Mouse (Mus musculus) retina, embryonic 14.5 days (tissue): ENCODE data around the gene Egfl6.

Source experiments
- DNase-seq: peaks from one replicate; pipeline ENCODE4 v3.0.0-alpha.2; 2015; ENCODE audit warnings: low spot score

Egfl6 gene

GRCm38 (mm10) chrX:166584947-166585824 lies at the start of gene Egfl6:
Gene Egfl6, minus strand, starts transcription at chrX:166585720.
- DNase-seq = peak; percentile 26

GRCm38 (mm10) chrX:166626866-166627570 lies 41.5 kb upstream of the Egfl6 start:
- peak; percentile 9 for DNase-seq

GRCm38 (mm10) chrX:166626174-166626573 lies 40.7 kb upstream of the Egfl6 start:
- DNase-seq = no peak

GRCm38 (mm10) chrX:166623176-166623575 lies 37.7 kb upstream of the Egfl6 start:
- DNase-seq = no peak

- DNase-seq = peak; percentile 30
Observed at GRCm38 (mm10) chrX:166621560-166622301, 36.2 kb upstream of the Egfl6 start.

DNA sequence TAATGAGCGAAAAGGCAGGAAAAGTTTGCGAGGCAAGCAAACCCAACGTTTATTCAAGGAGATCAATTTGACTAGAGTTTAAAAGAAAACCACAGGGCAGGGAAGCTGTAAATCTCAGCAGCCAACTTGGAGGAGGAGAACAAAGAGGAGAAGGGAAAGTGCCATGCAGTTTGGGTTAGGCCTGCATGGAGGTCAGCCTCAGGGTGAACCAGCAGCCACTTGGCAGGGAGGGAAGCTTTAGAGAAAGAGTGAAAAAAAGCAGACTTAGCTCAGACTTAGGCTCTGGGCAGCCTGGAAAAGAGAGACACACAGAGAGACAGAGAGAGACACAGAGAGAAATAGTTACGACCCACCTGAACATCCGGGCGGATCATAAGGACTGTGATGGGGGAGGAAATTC lies 35.4 kb upstream of the Egfl6 start:
- no peak for DNase-seq

DNA sequence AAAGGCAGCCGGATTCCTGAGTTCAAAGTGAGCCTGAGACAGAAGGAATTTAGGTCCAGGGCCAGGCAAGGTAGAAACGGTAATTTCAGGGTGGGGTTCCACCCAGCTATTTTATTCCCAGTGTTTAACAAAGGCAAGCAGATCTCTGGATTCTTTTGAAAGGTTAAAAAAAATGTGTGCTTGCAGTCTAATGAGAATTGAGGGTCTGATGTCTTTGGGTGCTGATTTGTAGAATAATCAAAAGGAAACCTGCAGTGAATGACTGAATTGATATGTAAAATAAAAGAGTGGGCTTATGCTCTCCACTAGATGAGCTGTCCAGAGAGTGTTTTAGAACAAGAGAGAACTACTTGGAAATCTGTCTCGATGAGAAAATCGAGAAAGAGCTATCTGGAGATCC lies 33.6 kb upstream of the Egfl6 start:
- no peak for DNase-seq

GRCm38 (mm10) chrX:166615191-166615590 lies 29.7 kb upstream of the Egfl6 start:
- DNase-seq = no peak

GRCm38 (mm10) chrX:166576111-166576510 lies 9.4 kb downstream of the Egfl6 start:
- DNase-seq = no peak

- no peak for DNase-seq
Observed at GRCm38 (mm10) chrX:166565983-166566382, 19.5 kb downstream of the Egfl6 start.

- no peak for DNase-seq
Observed at GRCm38 (mm10) chrX:166565401-166565800, 20.1 kb downstream of the Egfl6 start.

DNA sequence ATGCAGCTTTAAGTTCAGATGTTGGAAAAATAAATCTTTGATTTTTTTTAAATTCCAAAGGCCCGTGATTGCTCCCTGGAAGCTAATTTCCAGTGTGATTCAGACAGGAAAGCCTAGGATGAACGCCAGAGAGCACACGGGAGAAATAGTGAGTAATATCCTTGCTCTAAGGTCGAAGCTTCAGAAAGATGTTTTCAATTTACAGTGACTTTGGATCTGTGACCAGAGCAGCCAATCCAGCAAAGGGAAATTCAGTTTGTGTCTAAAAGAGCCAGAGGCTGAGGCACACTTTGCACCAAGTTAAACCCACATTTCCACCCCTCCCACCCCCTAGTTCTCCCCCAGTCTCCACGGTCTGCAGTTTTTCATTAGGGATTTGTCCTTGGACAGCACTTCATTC lies 20.6 kb downstream of the Egfl6 start:
- DNase-seq = no peak

GRCm38 (mm10) chrX:166559333-166559732 lies 26.2 kb downstream of the Egfl6 start:
- DNase-seq = no peak

DNA sequence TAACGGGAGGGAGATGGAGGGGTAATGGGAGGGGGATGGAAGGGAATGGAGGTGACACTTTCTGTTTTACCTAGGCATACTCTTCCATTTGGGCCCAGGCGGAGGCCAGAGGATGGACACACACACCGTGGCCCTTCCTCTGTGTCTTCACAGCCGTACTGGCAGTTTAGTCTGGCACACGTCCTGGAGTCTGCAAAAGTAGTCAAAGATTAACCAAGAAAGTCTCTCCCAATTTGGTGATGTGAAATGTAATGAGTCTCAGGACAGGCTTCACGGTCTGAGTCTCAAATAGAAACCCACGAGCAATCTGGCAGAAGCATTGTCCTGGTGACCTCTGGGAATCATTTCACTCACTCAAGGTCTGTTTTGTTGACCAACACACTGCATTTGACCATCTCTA lies 33.2 kb downstream of the Egfl6 start:
- no peak for DNase-seq

DNA sequence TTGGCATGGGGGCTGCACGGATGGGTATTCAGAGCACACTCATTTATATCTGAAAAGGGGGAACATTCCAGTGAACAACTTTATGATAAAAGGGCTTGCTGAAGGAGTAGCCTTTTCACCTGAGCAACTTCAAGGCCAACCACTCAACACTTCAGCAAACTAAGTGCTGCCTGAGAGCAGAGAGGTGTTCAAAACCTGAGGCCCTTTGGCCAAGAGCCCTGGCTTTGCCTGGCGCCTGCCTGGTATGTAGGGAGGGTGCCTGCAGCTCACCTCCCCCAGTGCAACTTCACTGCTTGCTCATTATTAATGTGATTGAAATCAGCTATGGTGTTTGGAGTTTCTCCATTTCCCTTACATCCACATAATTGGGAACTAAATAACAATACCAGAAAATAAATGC lies 39.0 kb downstream of the Egfl6 start:
- DNase-seq = no peak

GRCm38 (mm10) chrX:166535138-166535537 lies 50.4 kb downstream of the Egfl6 start:
- DNase-seq = no peak

- DNase-seq = no peak
Observed at GRCm38 (mm10) chrX:166533432-166533831, 52.1 kb downstream of the Egfl6 start.

- DNase-seq = no peak
Observed at GRCm38 (mm10) chrX:166531671-166532070, 53.8 kb downstream of the Egfl6 start.

GRCm38 (mm10) chrX:166528126-166528525 lies 57.4 kb downstream of the Egfl6 start:
- DNase-seq = no peak

DNA sequence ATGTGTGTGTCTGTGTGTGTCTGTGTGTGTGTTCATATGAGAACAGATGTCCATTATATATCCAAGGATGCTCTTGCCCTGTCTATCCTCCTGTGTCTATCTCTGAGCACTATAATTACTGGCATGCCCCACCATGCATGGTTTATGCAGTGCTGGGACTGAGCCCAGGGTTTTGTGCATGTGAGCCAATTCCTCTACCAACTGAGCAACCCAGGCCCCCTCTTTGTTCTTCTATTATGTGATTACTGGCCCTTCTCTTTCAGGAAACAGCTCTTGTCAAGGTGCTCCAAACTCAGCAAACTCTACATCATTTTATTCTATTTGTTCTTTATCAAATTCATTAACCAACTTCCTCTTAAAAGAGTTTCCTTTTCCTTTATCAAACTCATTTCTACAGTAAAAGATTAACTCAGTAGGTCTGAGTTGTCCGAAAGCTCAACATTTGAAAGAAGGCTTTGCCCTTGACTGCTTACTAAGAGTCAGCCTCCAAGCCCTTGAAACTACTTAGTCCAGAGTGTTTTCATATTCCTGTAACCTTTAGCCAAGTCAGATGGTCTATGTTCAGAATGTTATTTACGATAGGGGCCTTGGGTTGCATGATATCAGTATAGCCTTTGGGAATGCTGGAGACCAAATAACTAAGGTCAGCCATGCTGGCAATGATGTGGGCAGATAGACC lies 59.7 kb downstream of the Egfl6 start:
- no peak for DNase-seq

- DNase-seq = no peak
Observed at GRCm38 (mm10) chrX:166520782-166521181, 64.7 kb downstream of the Egfl6 start.

GRCm38 (mm10) chrX:166518345-166518744 lies 67.2 kb downstream of the Egfl6 start, which contains the start of gene Tceanc:
Gene Tceanc, minus strand, starts transcription at chrX:166518567.
- DNase-seq = no peak
